Mouse (Mus musculus) lung, adult 2 months (tissue): ENCODE results near the gene Nectin3. TPM values are rescaled to one million over a fixed set of nuclear protein-coding genes. Genes with fewer than 3 reads are reported as not detected.
A peak's percentile ranks its signal among the peaks of the same experiment; 100 is the strongest.

Experiments used
- DNase-seq: peaks from one replicate; pipeline ENCODE4 v3.0.0; 2022
- H3K4me1 ChIP-seq: fragments of 200-500 bp; 2 replicates; pipeline ENCODE4 v1.6.1; 2011; ENCODE audit warnings: low read length; ENCODE audit not compliant: control insufficient read depth, insufficient read depth
- H3K4me3 ChIP-seq: fragments of 200-500 bp; replicated peaks from 2 replicates; pipeline ENCODE3; 2011; ENCODE audit warnings: low read depth, mild to moderate bottlenecking, control low read depth, low read length; ENCODE audit errors: extremely low read depth
- CTCF ChIP-seq: fragments of 200-500 bp; IDR thresholded peaks from 2 replicates; pipeline ENCODE4 v1.5.1; 2011; ENCODE audit warnings: mild to moderate bottlenecking, low read length, control low read depth; ENCODE audit not compliant: insufficient read depth
- POLR2A ChIP-seq: fragments of 200-500 bp; IDR thresholded peaks from 2 replicates; pipeline ENCODE4 v1.6.1; 2011; ENCODE audit warnings: low read depth, mild to moderate bottlenecking, control low read depth, low read length, borderline replicate concordance; ENCODE audit errors: extremely low read depth
- WGBS: fragments of 180-500 bp; shearing (Covaris S2); methylation state at CpG from one replicate; pipeline ENCODE4 v1.1.7; 2018; 5-methylcytosine and 5-hydroxymethylcytosine counted together
- polyA plus RNA-seq: library from polyadenylated mRNA; depleted of rRNA; stranded (reverse); fragments of >200 nt; gene quantifications from 2 replicates; pipeline ENCODE4 v1.2.3, GENCODE M21; 2012

Nectin3 gene
- polyA plus RNA-seq, 1 experiment = 22.3 TPM

GRCm38 (mm10) chr16:46502311-46502710, 4.0 kb upstream of the Nectin3 start:
- no peak for DNase-seq
- TF ChIP-seq POLR2A (no peak), CTCF (no peak)
- no peak overlapping the region for H3K4me3 ChIP-seq
- peaks cover 4% of the 10 kb centered on the region; the same call in 1 of the 2 replicates for H3K4me1 ChIP-seq
- WGBS = 66% methylated on average over 2 of the region's 2 CpGs

- Histone ChIP-seq H3K4me3 (no peak overlapping the region), H3K4me1 (peaks cover 2% of the 10 kb centered on the region; the same call in 1 of the 2 replicates)
- TF ChIP-seq CTCF (no peak), POLR2A (no peak)
- DNase-seq = no peak
- 74% methylated on average over 3 of the region's 3 CpGs for WGBS
Measured at GRCm38 (mm10) chr16:46500759-46501158, 2.4 kb upstream of the Nectin3 start.

- peak; percentile 34 for DNase-seq
- Histone ChIP-seq H3K4me3 (peak overlapping the region; percentile 93), H3K4me1 (peaks cover 2% of the 10 kb centered on the region; the same call in 1 of the 2 replicates)
- 1% methylated on average over 32 of the region's 32 CpGs for WGBS
- TF ChIP-seq CTCF (no peak), POLR2A (no peak)
Measured at GRCm38 (mm10) chr16:46497686-46498420, 472 bp downstream of the Nectin3 start.

GRCm38 (mm10) chr16:46496889-46497685, 1.2 kb downstream of the Nectin3 start:
- peak overlapping the region; percentile 93 for H3K4me3 ChIP-seq
- H3K4me1 ChIP-seq = peaks cover 2% of the 10 kb centered on the region; the same call in 1 of the 2 replicates
- peak; percentile 92 for DNase-seq
- TF ChIP-seq CTCF (no peak), POLR2A (peak; percentile 89)
- under 1% methylated on average over 64 of the region's 78 CpGs for WGBS

GRCm38 (mm10) chr16:46496031-46496868, 2.1 kb downstream of the Nectin3 start:
- 1% methylated on average over 96 of the region's 96 CpGs for WGBS
- peak overlapping the region; percentile 93 for H3K4me3 ChIP-seq
- H3K4me1 ChIP-seq = peaks cover 2% of the 10 kb centered on the region; the same call in 1 of the 2 replicates
- peak; percentile 57 for DNase-seq
- TF ChIP-seq POLR2A (peak; percentile 33; the same call in 1 of the 2 replicates), CTCF (no peak)

GRCm38 (mm10) chr16:46495201-46495600, 3.1 kb downstream of the Nectin3 start:
- Histone ChIP-seq H3K4me1 (peaks cover 2% of the 10 kb centered on the region), H3K4me3 (peak overlapping the region; percentile 47)
- no peak for DNase-seq
- TF ChIP-seq POLR2A (no peak), CTCF (no peak)
- 22% methylated on average over 3 of the region's 3 CpGs for WGBS

GRCm38 (mm10) chr16:46487436-46488097, 10.8 kb downstream of the Nectin3 start:
- DNase-seq = no peak
- no peak for TF ChIP-seq CTCF
- no peak overlapping the region for H3K4me3 ChIP-seq
- peaks cover 6% of the 10 kb centered on the region for H3K4me1 ChIP-seq
- WGBS = 45% methylated on average over 3 of the region's 3 CpGs

GRCm38 (mm10) chr16:46477336-46477735, 21.0 kb downstream of the Nectin3 start:
- TF ChIP-seq CTCF = no peak
- no peak for TF ChIP-seq POLR2A
- peaks cover 6% of the 10 kb centered on the region; the same call in 1 of the 2 replicates for H3K4me1 ChIP-seq
- H3K4me3 ChIP-seq = no peak overlapping the region
- WGBS = 34% methylated on average over 3 of the region's 3 CpGs
- DNase-seq = no peak
